Mouse (Mus musculus): ENCODE results near the gene Elovl7.

Elovl7 gene

GRCm38 (mm10) chr13:108240012-108240411 lies 25.8 kb downstream of the Elovl7 start:
- in situ Hi-C loops (cut with MboI; ENCODE audit: low sequenced_read_pairs): no loop called here

- in situ Hi-C loops (cut with MboI; ENCODE audit: low sequenced_read_pairs): no loop called here
Observed at GRCm38 (mm10) chr13:108241715-108242114, 27.5 kb downstream of the Elovl7 start.

- in situ Hi-C loops (cut with MboI; ENCODE audit: low sequenced_read_pairs): no loop called here
Observed at GRCm38 (mm10) chr13:108245086-108245697, 31.0 kb downstream of the Elovl7 start.

GRCm38 (mm10) chr13:108251106-108251505 lies 36.9 kb downstream of the Elovl7 start:
- in situ Hi-C loops (cut with MboI; ENCODE audit: low sequenced_read_pairs): no loop called here

GRCm38 (mm10) chr13:108253977-108254376 lies 39.8 kb downstream of the Elovl7 start:
- in situ Hi-C loops (cut with MboI; ENCODE audit: low sequenced_read_pairs): no loop called here

- in situ Hi-C loops (cut with MboI; ENCODE audit: low sequenced_read_pairs): no loop called here
Observed at GRCm38 (mm10) chr13:108263042-108263441, 48.8 kb downstream of the Elovl7 start.

- in situ Hi-C loops (cut with MboI; ENCODE audit: low sequenced_read_pairs): no loop called here
Observed at GRCm38 (mm10) chr13:108265394-108265793, 51.2 kb downstream of the Elovl7 start.

GRCm38 (mm10) chr13:108267841-108268634 lies 53.8 kb downstream of the Elovl7 start:
- in situ Hi-C loops (cut with MboI; ENCODE audit: low sequenced_read_pairs): no loop called here

GRCm38 (mm10) chr13:108271458-108272148 lies 57.4 kb downstream of the Elovl7 start:
- in situ Hi-C loops (cut with MboI; ENCODE audit: low sequenced_read_pairs): no loop called here

GRCm38 (mm10) chr13:108272332-108272731 lies 58.1 kb downstream of the Elovl7 start:
- in situ Hi-C loops (cut with MboI; ENCODE audit: low sequenced_read_pairs): no loop called here

- in situ Hi-C loops (cut with MboI; ENCODE audit: low sequenced_read_pairs): no loop called here
Observed at GRCm38 (mm10) chr13:108273034-108273433, 58.8 kb downstream of the Elovl7 start.

- in situ Hi-C loops (cut with MboI; ENCODE audit: low sequenced_read_pairs): no loop called here
Observed at GRCm38 (mm10) chr13:108273456-108273855, 59.3 kb downstream of the Elovl7 start.

- in situ Hi-C loops (cut with MboI; ENCODE audit: low sequenced_read_pairs): no loop called here
Observed at GRCm38 (mm10) chr13:108276561-108276960, 62.4 kb downstream of the Elovl7 start.

- in situ Hi-C loops (cut with MboI; ENCODE audit: low sequenced_read_pairs): no loop called here
Observed at GRCm38 (mm10) chr13:108277320-108277719, 63.1 kb downstream of the Elovl7 start.

GRCm38 (mm10) chr13:108278592-108278991 lies 64.4 kb downstream of the Elovl7 start:
- in situ Hi-C loops (cut with MboI; ENCODE audit: low sequenced_read_pairs): no loop called here

- in situ Hi-C loops (cut with MboI; ENCODE audit: low sequenced_read_pairs): no loop called here
Observed at GRCm38 (mm10) chr13:108284312-108284711, 70.1 kb downstream of the Elovl7 start.

- in situ Hi-C loops (cut with MboI; ENCODE audit: low sequenced_read_pairs): no loop called here
Observed at GRCm38 (mm10) chr13:108287953-108288352, 73.7 kb downstream of the Elovl7 start.

- in situ Hi-C loops (cut with MboI; ENCODE audit: low sequenced_read_pairs): no loop called here
Observed at GRCm38 (mm10) chr13:108289436-108289835, 75.2 kb downstream of the Elovl7 start.

GRCm38 (mm10) chr13:108290314-108290713 lies 76.1 kb downstream of the Elovl7 start:
- in situ Hi-C loops (cut with MboI; ENCODE audit: low sequenced_read_pairs): no loop called here

- in situ Hi-C loops (cut with MboI; ENCODE audit: low sequenced_read_pairs): no loop called here
Observed at GRCm38 (mm10) chr13:108297350-108298093, 83.3 kb downstream of the Elovl7 start.

- in situ Hi-C loops (cut with MboI; ENCODE audit: low sequenced_read_pairs): no loop called here
Observed at GRCm38 (mm10) chr13:108298241-108298640, 84.0 kb downstream of the Elovl7 start.
